Mouse (Mus musculus) telencephalon, adult 2 months (tissue): ENCODE results near the gene Sertad1.
A peak's percentile ranks its signal among the peaks of the same experiment; 100 is the strongest.

Source experiments
- DNase-seq: peaks from one replicate; pipeline ENCODE4 v3.0.0-alpha.2; 2011; ENCODE audit warnings: low read depth, low spot score

Gene Sertad1

DNA sequence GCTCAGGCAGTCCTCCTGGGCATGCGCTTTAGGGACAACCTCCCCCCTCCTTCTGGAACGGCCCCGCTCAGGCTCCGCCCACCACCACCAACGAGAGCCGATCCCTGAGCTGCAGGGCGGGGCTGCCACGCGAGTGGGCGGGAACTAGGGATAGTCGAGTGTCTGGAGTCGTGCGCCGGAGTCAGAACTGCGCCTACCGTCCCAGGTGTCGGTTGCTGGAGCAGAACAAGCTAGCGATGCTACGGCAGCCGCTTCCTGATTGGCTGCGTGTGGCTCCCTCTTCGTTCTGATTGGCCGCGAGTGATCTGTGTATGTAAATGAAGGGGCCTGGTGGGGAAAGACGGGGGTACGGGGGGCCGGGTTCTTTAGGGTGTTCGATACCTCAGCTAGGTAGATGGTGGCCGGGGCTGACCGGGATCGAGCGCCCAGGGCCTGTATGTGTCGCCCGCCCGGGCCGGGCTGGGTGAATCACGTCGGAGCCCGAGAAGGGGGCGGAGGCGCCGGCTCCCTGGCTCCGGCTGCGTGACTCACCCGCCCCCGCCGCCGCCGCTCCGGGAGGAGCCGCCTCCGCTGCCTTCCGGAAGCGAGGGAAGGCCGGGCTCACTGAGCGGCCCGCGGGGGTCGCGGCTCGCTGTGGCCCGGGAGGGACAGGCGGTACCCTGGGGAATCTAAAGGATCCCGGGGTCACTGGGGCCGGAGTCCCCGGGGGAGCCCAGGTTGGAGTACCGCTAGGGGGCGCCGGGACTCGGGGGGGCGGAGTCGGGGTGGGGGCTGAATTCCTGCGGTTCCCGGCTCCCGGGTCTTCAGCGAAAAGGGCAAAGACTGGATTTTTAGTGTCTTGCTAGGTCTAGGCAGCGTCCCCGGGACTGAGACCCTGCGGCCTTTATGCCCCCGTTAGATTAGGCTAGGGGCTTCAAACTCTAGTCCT, at the start of gene Sertad1:
TSS of gene Sertad1 (plus strand) at position 141 of the 928 bp plus-strand sequence.
- DNase-seq = peak; percentile 99

DNA sequence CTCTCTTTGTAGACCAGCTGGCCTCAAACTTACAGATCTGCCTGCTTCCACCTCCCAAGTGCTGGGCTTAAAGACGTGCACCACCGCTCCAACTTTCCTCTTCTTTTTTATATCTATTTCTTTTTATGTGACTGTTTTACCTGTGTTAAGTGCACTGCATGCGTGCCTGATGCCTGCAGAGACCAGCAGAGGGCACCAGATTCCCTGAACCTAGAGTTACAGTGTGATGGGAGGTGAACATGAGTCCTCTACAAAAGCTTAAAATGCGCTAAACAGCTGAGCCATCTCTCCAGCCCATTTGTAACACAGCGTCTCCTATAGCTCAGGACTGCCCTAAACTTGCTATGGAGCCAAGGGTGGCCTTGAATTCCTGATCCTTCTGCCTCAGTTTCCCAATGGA, 49.2 kb upstream of the Sertad1 start:
- no peak for DNase-seq

DNA sequence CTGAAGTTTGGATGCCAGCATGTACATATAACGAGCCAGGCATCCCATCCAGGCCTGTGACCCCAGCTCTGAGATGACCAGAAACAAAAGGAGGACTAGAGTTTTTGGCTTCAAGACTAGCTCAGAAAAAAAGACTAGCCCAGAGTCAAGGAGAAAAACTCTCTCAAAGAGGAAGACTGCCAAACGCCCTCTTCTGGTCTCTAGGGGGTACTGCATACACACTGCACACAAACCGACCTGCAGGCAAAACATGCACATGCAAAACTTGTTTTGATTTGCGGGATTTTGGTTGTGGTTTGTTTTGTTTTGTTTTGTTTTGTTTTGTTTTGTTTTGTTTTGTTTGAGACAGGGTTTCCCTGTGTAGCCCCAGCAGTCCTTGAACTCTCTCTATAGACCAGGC, 46.7 kb upstream of the Sertad1 start:
- DNase-seq = no peak

DNA sequence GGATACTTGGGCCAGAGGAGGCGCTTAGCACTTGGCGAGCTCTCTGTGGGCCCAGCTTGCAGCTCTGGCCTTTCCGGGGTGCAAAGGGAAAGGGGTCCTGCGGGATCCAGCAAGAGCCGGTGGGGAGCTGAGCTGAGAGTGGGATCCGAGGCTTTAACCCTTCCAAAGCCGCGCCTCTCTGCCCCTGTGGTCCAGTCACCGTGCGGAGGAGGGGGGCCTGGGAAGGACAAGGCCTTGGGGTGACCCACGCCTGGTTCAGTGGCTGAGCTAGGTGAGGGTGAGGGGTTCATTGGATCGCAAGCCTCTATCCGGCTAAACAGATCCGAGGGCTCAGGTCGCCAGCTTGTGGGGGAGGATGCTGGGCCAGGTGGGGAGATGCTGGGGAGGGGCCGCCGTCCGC, 40.7 kb upstream of the Sertad1 start:
- DNase-seq = no peak

DNA sequence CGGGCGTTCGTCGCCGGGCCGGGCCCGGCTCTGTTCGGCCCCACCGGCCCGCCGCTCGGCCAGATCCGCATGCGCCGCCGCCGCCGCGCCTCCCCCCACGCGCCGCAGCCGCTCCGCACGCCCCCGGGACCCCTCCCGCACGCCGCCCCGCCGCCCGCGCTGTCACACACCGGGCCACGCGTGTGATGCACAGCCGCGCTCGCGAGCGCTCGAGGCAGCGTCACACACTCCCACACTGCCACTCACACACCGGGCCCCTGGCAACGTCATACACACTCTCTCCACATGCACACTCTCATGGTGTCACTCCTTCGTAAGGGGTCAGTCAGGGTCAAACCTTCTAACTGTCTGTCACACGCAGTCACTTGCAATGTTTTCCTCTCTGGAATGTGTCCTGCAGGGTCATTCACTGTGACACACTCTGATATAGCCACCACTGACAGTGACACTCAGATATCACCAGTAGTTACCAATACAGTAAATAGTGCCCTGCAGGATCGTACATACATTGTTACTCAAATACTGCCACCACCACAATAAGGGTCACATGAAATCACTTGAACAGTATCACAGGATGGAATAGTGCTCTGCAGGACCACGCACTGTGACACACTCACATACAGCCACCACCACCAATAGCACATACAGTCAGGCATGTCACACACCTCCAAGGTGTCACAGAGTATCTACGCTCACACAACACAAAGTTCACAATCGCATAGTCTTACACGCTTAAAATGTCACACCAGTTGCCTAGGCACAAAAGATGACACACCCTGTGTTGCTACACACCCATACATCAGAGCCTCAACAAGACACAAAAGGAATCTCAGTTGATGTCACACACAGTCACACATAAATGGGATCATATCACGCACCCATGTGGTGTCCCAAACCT, 39.9 kb upstream of the Sertad1 start:
- peak; percentile 40 for DNase-seq

DNA sequence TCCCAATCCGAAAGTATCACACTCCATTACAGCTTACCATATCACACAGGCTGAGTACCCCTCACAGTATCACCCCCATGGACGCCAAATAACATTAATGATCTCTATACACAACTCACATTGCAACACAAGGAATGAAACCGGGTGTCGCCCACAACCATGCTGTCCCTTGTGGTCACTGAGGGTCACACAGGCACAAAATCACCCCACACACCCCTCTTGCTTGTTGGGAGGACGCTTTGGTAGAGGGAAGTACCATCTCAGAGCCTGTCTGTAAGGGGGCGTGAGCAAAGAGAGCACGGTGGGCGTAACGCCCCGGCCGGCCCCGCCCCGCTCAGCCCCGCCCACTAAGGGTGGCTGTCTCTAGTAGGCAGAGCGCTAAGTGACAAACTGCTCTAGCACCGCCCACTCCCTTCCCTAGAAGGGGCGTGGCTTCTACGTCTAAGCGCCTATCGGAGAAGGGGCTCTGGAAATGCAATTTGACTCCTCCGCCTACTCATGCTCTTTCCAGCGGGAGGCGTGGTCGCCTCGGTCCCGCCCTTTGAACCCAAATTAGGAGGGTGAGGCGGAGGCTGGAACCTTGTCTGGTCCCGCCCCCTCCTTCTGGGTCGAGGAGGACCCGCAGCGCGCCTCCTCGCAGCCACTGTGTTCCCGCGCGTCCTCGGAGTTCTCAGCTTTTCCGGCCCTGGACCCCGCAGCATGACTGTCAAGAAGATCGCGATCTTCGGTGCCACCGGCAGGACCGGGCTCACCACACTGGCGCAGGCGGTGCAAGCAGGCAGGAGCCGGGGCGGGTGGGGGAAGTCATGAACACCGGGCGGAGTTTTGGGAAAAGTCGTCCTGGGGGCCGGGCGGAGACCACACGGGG, 39.1 kb upstream of the Sertad1 start, which contains the start of the genes Sptbn4 and Blvrb:
TSS of gene Sptbn4 (minus strand) at position 268 of the 868 bp plus-strand sequence.
TSS of gene Blvrb (plus strand) at position 560 of the 868 bp plus-strand sequence.
- peak; percentile 99 for DNase-seq

DNA sequence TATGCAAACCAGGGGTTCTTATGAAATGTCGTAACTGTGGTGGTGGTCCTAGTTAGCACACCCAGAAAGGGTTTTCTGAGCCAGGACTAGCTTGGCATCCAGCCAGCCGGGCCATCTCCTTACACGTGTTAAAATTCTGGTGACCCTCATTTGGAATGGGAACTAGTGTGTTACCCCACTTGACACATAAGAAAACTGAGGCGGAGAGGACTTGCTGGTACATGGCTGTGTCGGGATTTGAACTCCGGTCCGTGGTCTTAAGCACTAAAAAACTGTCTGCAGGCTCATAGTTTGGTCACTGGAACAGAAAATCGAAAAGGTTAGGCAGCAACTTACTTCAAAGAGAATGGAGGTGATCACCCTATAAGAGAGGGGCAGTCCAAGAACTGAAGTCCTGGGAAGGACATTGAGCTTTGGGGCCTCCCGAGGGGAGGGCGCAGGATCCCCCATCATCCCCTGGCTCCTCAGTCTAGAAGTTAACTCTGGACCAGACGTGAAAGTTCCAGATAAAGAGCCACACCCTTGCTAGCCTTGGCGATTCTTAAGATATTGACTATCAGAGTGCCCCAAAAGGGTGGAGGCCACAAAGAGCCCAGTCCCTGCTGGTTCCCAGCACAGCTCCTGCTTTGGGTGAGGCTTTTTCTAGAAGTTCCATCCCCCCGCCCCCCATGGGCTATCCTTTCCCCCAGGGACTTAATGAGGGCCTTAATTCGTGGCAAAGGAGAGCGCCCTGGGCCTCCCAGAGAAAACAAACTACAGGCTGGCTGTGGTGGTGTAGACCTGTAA, 38.1 kb upstream of the Sertad1 start:
- no peak for DNase-seq

DNA sequence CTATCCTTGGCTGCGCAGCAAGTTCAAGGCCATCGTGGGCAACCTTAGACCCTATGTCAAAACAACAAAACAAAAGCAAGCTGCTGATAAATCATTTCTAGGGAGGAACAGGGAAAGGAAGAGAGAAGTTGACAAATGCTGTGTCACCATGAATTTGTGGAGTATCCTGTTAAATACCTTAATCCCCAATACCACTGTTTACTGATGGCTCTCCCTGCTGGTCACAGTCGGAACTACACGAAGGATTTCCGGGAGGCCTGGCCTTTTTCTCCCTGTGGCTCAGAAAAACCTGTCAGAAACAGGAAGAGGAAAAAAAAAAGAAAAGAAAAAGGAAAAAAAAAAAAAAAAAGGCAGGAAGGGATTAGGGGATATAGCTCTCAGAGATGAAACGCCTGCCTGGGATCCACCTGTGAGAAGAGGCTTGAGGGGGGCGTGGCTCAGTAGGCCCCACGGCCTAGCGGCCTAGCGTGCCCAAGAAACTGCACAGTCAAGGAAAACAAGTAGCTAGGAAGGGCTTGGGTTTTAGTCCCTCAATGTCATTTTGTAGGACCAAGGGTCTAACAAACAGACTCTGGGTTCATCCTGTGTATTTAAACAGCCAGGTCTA, 37.4 kb upstream of the Sertad1 start:
- no peak for DNase-seq

DNA sequence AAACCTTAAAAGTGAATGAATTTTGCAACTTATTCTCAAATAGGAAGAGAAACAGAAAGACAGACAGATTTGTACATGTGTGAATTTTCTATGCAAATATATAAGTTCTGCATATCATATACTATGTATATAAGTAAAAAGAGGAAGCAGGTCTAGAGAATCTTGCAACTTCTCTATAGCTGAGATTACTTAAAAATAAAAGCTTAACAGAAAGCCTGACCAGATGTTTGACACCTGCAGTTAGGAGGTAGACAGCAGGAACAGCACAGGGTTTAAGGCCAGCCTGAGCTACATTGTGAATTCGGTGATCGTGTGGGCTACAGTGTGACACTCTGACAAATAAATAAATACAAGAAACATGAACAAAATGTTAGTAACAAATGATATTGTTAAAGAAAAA, 35.4 kb upstream of the Sertad1 start:
- no peak for DNase-seq

DNA sequence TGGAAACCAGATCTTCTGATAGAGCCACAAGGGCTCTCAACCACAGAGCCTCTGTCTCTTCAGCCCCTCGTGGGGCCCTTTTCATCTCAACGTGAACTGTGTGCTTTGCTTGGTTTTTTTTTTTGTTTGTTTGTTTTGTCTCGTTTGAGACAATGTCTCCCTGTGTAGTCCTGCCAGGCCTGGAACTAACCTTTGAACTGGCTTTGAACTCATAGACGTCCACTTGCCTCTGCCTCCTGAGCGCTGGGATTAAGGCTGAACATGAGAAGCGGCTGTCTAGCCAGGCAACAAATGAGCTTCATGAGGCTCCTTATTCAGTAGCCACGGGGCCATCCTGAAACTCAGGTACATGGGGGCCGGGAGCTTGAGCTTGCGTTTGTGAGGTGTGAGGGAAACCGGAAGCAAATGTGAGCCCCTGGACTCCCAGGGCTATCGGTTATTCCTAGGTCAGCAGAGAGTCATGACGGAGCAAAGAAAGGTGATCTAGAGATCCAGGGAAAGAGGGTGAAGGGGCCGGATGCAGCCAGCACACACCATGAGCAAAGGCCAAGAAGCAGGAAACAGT, 34.4 kb upstream of the Sertad1 start:
- no peak for DNase-seq

DNA sequence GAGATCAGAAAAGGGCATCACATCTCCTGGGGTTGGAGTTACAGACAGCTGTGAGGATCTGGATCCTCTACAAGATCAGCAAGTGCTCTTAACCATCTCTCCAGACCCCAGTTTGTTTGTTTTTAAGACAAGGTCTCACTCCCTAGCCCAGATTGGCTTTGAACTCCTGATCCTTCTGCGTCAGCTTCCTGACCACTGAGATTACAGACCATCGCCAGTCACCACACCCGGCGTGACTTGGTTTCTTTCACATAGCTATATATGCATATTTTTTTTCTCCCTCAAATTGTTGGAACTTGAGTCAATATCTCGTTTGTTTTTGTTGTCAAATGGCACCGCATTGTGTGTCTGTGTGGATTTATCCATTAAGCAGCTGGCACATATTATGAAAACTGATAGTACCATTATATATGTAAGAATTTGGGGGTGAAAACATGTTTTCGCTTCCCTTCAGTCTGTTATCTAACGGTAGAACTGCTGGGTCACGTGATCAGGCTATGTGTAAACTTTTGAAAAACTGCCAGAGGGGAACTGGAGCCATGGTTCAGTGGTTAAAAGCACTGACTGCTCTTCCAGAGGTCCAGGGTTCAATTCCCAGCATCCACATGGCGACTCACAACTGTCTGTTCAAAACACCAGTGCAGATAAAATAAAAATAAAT, 32.1 kb upstream of the Sertad1 start:
- DNase-seq = no peak

DNA sequence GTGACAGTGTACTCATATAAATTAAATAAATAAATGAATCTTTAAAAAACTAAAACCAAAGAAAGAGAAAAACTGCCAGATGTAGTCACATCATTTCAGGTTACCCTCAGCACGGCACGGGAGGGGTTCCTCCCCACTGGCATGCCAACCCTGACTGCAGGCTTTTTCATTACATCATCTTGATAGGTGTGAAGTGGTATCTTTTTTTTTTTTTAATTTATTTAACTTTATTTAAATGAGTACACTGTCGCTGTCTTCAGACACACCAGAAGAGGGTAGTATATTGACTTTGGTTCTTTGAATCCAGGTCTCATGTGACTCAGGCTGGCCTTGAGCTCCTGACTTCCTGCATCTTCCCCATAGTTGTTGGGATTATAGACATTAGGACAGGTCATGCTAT, 31.4 kb upstream of the Sertad1 start:
- no peak for DNase-seq

DNA sequence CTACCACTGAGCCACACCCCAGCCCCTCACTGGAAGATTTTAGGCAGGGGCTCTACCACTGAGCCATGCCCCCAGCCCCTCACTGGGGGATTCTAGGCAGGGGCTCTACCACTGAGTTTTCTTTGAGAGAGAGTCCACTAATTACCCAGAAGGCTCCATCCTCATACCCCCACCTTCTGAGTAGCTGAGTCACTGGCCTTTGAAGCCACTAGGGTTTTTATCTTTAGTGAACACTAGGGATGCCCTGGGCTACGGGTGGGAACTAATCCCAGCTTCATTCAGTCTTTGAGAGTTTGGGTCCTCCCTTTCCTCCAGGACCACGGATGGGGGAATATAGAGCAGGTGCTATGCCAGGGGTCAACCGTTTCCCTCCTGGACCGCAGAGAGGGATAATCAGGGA, 28.1 kb upstream of the Sertad1 start:
- no peak for DNase-seq

DNA sequence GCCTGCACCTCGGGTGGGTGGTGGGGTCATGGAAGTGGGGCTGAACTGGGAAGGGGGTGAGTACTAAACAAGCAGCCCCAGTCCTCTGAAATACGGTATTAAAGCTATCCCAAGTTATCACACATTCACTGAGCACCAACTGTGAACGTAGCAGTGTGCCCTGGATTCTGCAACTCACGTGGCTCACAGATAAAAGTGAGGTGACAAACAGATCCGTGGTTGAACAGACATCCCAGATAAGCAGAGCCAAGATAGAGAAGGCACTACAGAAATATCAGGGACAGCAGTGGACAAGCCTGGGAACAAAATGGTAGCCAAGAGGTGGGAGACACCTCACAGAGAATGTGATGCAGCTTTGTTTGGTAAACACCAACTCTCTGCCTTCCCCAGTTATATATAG, 27.1 kb upstream of the Sertad1 start:
- DNase-seq = no peak

DNA sequence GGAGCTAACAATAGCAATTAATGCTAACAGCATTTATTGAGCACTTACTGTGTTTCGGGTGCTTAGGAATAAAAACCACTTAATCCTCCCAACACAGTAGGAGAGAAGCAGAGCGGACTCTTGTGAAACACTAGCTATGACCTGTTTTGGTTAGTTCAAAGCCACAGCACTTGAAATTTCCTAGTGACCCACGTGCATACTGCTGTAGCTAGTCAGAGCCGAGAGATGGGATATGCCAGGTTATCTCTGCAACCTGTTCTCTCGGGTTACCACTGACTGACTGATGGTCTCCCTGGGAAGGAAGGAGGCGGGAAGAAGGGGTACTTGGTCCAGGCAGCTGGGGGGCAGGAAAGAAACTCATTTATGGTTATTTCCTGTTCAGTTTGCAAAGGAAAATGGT, 26.2 kb upstream of the Sertad1 start:
- DNase-seq = no peak

DNA sequence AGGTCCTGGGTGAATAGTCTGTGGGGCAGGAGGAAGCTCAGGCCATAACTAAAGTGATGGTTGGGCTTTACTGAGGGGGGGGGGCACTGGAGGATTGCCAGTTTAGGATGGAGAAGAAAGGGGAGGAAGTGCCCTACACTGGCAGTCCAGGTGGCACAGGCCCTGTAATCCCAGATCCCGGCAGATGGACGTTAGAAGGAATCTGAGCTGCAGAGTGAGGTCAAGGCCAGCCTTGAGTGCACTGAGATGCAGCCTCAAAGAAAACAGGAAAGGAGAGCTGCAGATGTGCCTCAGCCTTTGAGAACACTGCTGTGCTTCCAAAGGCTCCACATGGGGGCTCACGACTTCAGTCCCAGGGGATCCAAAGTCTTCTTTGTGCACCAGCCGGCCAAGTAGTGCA, 19.1 kb upstream of the Sertad1 start:
- no peak for DNase-seq

DNA sequence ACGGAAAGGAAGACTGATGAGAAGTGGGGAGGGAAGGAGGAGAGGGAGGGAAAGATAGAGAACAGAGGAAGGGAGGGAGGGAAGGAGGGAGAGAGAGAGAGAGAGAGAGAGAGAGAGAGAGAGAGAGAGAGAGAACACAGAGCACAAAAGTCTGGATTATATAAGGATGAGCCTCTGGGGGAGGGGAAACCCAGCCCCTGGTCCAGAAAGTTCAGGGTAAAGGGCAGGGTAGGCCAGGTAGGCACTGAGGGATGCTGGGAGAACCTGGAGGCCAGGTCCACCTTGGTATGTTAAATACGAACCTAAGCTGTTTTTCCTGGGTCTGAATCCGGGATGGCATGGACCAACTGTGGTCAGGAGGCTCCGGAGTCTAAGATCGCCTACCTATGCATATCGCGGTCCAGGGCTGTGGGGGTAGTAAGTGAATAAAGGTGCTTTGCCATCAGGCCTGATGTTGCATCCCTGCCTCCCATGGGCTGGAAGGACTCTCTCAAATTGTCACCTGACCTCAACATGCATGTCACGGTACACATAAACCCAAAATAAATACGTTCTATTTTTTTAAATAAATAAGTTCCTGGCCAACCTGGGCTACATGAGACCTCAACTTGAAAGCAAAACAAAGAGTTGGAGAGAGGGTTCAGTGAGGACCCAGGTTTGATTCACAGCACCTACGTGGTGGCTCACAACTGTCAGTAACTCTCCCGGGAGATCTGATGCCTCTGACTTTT, 15.2 kb upstream of the Sertad1 start:
- no peak for DNase-seq

DNA sequence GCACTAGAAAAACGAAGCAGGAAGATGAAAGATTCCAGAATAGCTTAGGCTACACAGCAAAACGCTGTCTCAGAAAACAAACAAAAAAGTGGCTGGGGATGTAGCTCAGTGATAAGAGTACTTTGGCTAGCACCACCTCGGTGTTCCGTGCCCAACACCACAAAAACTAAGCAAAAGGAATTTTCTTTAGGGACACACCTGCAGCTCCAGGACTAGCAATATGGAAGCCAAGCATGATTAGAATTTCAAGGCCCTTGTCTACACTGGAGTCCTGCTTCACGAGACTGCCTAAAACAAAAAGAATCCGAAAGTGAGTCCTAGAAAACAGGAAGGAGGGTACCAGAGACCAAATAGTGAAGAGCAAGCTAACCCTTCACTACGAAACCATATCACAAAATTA, 14.1 kb upstream of the Sertad1 start:
- no peak for DNase-seq
